Mouse (Mus musculus): Measurements from ENCODE around the gene Sec22b.

- no peak for TF ChIP-seq GATA1 (IDR thresholded peaks at IDR 0.05; ENCODE audit: borderline replicate concordance, low read length)
- TF ChIP-seq FLI1 (IDR thresholded peaks at IDR 0.05; ENCODE audit: low read length): no peak
Measured at GRCm38 (mm10) chr3:97969019-97969418, 68.0 kb downstream of the Sec22b start.
